Mouse (Mus musculus) erythroblast, embryonic 14.5 days (primary cell): Measurements from ENCODE around the gene Zfp524.

ENCODE experiments used
- GATA1 ChIP-seq: IDR thresholded peaks from 2 replicates; pipeline ENCODE4 v1.6.1; 2012; ENCODE audit warnings: low read length, inconsistent platforms, mixed read lengths
- TAL1 ChIP-seq: IDR thresholded peaks from 3 replicates; pipeline ENCODE4 v1.6.1; 2012; ENCODE audit warnings: low read length, inconsistent platforms, mixed read lengths

DNA sequence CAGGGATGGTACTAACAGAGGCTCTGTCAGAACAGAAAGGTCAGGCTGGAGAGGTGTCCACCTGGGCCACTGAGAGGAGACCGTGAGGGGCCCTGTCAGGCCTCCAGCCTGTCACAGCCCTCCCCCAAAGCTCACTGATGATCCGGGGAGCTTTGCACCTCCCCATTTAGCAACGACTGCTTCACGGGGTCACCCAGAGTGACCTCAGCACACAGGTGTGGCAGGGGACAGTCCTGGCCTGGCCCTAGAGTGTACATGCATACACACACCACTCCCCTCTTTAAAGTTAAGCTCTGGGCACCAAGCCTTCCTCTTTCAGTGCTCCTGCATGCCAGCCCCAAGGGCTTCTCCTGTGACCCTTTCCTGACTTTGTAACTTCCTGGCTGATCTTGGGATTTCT is 38.8 kb upstream of the Zfp524 start:
- TF ChIP-seq GATA1 (no peak), TAL1 (no peak)
